Mouse (Mus musculus): ENCODE measurements around the gene Cds2. TPM values are rescaled to one million over a fixed set of nuclear protein-coding genes. Genes with fewer than 3 reads are reported as not detected.

Gene Cds2
- 23.2 and 29.6 TPM in 2 replicates for polyA plus RNA-seq (2012; ENCODE audit: low replicate concordance)

GRCm38 (mm10) chr2:132262879-132263398, at the start of gene Cds2:
Gene Cds2, plus strand, starts transcription at chr2:132263148.

GRCm38 (mm10) chr2:132247539-132248313, 15.2 kb upstream of the Cds2 start, which contains the start of gene Tmem230:
Gene Tmem230, minus strand, starts transcription at chr2:132247807.

GRCm38 (mm10) chr2:132252542-132253528, 10.1 kb upstream of the Cds2 start, which contains the start of gene Pcna:
Gene Pcna, minus strand, starts transcription at chr2:132253314.

Other genes starting within 250 kb of the Cds2 start
- gene Rassf2, start 232.9 kb upstream of the Cds2 start, polyA plus RNA-seq (2012; ENCODE audit: low replicate concordance): 76.8 and 144 TPM in 2 replicates
- 3.9 and 10.8 TPM in 2 replicates for gene Slc23a2, start 118.0 kb upstream of the Cds2 start, polyA plus RNA-seq (2012; ENCODE audit: low replicate concordance)
- gene Tmem230, start 15.3 kb upstream of the Cds2 start, polyA plus RNA-seq (2012; ENCODE audit: low replicate concordance): 38.7 and 85.4 TPM in 2 replicates
- gene Pcna, start 9.8 kb upstream of the Cds2 start, polyA plus RNA-seq (2012; ENCODE audit: low replicate concordance): 7.1 and 45.9 TPM in 2 replicates
- 0.19 TPM in 1 of 2 replicates, not detected in the other for gene Prokr2, start 122.3 kb downstream of the Cds2 start, polyA plus RNA-seq (2012; ENCODE audit: low replicate concordance)

Data from hematopoietic multipotent progenitor cell, adult 10-12 weeks (in vitro differentiated cells).